8 mouse cellular contexts compared by ENCODE assay signal in genomic region chr2:117017921-117018651, GRCm38 (mm10).
A peak's percentile ranks its signal among the peaks of the same experiment; 100 is the strongest.
DNase-seq lines count a peak whose midpoint lies in the region; ATAC-seq lines count a peak whose summit lies in the region.

No protein-coding gene starts in this region.

- no peaks in the 10 kb centered on the region for H3K27me3 ChIP-seq in embryonic facial prominence, embryonic 15.5 days
- H3K27me3 ChIP-seq in heart, embryonic 16.5 days (ENCODE audit: control insufficient read depth, insufficient read depth, low read length): no peaks in the 10 kb centered on the region
- no peaks in the 10 kb centered on the region for H3K27me3 ChIP-seq in midbrain, embryonic 11.5 days (ENCODE audit: control insufficient read depth, insufficient read depth, low read length)

- 0 out of 2 replicates have a peak overlapping the region, but pooled peaks have one; percentile 1 for H3K4me2 ChIP-seq in embryonic facial prominence, embryonic 15.5 days (replicated peaks)
- H3K4me2 ChIP-seq in heart, embryonic 16.5 days (ENCODE audit: low read depth, low read length): no peak overlapping the region
- H3K4me2 ChIP-seq in midbrain, embryonic 11.5 days: no peak overlapping the region; the same call in 1 of the 2 replicates

- H3K4me3 ChIP-seq in embryonic facial prominence, embryonic 15.5 days (replicated peaks): no peak overlapping the region
- H3K4me3 ChIP-seq in heart, embryonic 16.5 days (ENCODE audit: low read length): no peak overlapping the region
- H3K4me3 ChIP-seq in midbrain, embryonic 11.5 days (ENCODE audit: low read depth, low read length): no peak overlapping the region

- H3K36me3 ChIP-seq in embryonic facial prominence, embryonic 15.5 days: no peaks in the 10 kb centered on the region
- no peaks in the 10 kb centered on the region for H3K36me3 ChIP-seq in heart, embryonic 16.5 days (ENCODE audit: control insufficient read depth, insufficient read depth)
- H3K36me3 ChIP-seq in midbrain, embryonic 11.5 days (ENCODE audit: control insufficient read depth, insufficient read depth, low read length): no peaks in the 10 kb centered on the region

- peak; percentile 83 for ATAC-seq in embryonic facial prominence, embryonic 15.5 days (ENCODE audit: insufficient number of reproducible peaks, low FRiP score, low TSS enrichment, low read depth)
- ATAC-seq in heart, embryonic 16.5 days (replicated peaks; ENCODE audit: extremely low read depth, insufficient read depth, low FRiP score): peak; percentile 49; the same call in 1 of the 2 replicates
- ATAC-seq in midbrain, embryonic 11.5 days (ENCODE audit: low FRiP score): peak; percentile 76
- no peak for ATAC-seq in activated CD4-positive, CD25-positive, alpha-beta regulatory T cell, adult 4 months

- H3K4me1 ChIP-seq in embryonic facial prominence, embryonic 15.5 days: peaks cover 23% of the 10 kb centered on the region
- peaks cover 5% of the 10 kb centered on the region; the same call in 1 of the 2 replicates for H3K4me1 ChIP-seq in heart, embryonic 16.5 days (ENCODE audit: control insufficient read depth, insufficient read depth, low read length)
- peaks cover 17% of the 10 kb centered on the region for H3K4me1 ChIP-seq in midbrain, embryonic 11.5 days (ENCODE audit: control insufficient read depth, insufficient read depth, low read length)

- H3K9me3 ChIP-seq in embryonic facial prominence, embryonic 15.5 days (replicated peaks): no peaks in the 10 kb centered on the region
- H3K9me3 ChIP-seq in heart, embryonic 16.5 days (replicated peaks; ENCODE audit: control insufficient read depth, low read length): no peaks in the 10 kb centered on the region
- H3K9me3 ChIP-seq in midbrain, embryonic 11.5 days (ENCODE audit: control insufficient read depth, low read length): no peaks in the 10 kb centered on the region

- peak overlapping the region; percentile 85 for H3K27ac ChIP-seq in embryonic facial prominence, embryonic 15.5 days (replicated peaks)
- peak overlapping the region; percentile 77 for H3K27ac ChIP-seq in heart, embryonic 16.5 days (ENCODE audit: low read length)
- peak overlapping the region; percentile 49 for H3K27ac ChIP-seq in midbrain, embryonic 11.5 days (ENCODE audit: low read depth, low read length)

- peak; percentile 8 for DNase-seq in urinary bladder, postnatal 25 days (ENCODE audit: low spot score)
- DNase-seq in urinary bladder, postnatal 10 days (ENCODE audit: low spot score): no peak
- peak; percentile 25 to 31 for DNase-seq in layer of hippocampus, postnatal 36 days
- DNase-seq in midbrain, embryonic 11.5 days (ENCODE audit: low spot score, missing footprints): peak; percentile 93
- DNase-seq in spleen, adult 12 weeks (ENCODE audit: low spot score): no peak

- H3K9ac ChIP-seq in embryonic facial prominence, embryonic 15.5 days: no peak overlapping the region
- H3K9ac ChIP-seq in heart, embryonic 16.5 days (ENCODE audit: low read length): no peak overlapping the region
- no peak overlapping the region for H3K9ac ChIP-seq in midbrain, embryonic 11.5 days (ENCODE audit: low read length)

- 27% methylated on average over 12 of the region's 12 CpGs for WGBS in embryonic facial prominence, embryonic 15.5 days
- 44% methylated on average over 12 of the region's 12 CpGs for WGBS in heart, embryonic 16.5 days
- 31% methylated on average over 12 of the region's 12 CpGs for WGBS in midbrain, embryonic 11.5 days

Comparison
In these comparisons a context has a peak if more than half of its experiments do, and no peak if none do; other contexts are left out.
1. DNase-seq: peak in urinary bladder, postnatal 25 days (single experiment), layer of hippocampus, postnatal 36 days (2 of 2) and midbrain, embryonic 11.5 days (single experiment); none in urinary bladder, postnatal 10 days (single experiment) and spleen, adult 12 weeks (single experiment).
2. Peak in every context shown above with its lines, with median percentiles within 50 percentile points of each other: H3K27ac ChIP-seq.